Mouse (Mus musculus) spleen, postnatal 0 days (tissue): ENCODE data around the gene Pusl1. TPM values are rescaled to one million over a fixed set of nuclear protein-coding genes. Genes with fewer than 3 reads are reported as not detected.

Source experiments
- polyA plus RNA-seq: library from polyadenylated mRNA; unstranded; fragments of >200 nt; fragmentation: Nextera tagmentation; extraction: Ambion mirVana; gene quantifications from 2 replicates; pipeline ENCODE4 v1.2.1, GENCODE M21; 2015

The Pusl1 gene
- 26.0 and 27.2 TPM in 2 replicates for polyA plus RNA-seq

GRCm38 (mm10) chr4:155891551-155892001 is at the start of gene Pusl1, which contains the start of gene Acap3:
Gene Pusl1, minus strand, starts transcription at chr4:155891781.
Gene Acap3, plus strand, starts transcription at chr4:155891822.

GRCm38 (mm10) chr4:155869317-155870033 is 22.1 kb downstream of the Pusl1 start, which contains the start of the genes Cptp and Ints11:
Gene Cptp, minus strand, starts transcription at chr4:155869440.
Gene Ints11, plus strand, starts transcription at chr4:155869546.

DNA sequence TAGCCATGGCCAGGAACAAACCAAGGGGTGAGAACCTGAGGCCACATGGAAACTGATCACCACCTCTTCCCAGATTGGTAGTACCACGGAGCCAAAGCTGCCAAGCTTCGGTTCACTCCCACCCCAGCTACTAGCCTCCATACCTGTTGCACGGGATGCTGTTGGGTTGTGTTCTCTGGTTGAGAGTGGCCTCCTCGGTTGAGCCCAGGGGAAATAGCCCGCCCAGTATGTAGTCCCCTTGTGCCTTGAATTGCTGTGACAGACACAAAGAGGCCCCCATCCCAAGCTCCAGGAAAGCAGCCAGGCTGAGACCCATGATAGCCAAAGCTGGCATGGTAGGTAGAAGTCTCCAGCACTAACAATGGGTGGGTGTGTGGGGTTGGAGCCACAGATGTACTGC is 28.6 kb downstream of the Pusl1 start, which contains the start of gene Tas1r3:
Gene Tas1r3, minus strand, starts transcription at position 362 of the 400 bp plus-strand sequence.

GRCm38 (mm10) chr4:155846871-155847578 is 44.6 kb downstream of the Pusl1 start, which contains the start of gene Dvl1:
Gene Dvl1, plus strand, starts transcription at chr4:155847402.

DNA sequence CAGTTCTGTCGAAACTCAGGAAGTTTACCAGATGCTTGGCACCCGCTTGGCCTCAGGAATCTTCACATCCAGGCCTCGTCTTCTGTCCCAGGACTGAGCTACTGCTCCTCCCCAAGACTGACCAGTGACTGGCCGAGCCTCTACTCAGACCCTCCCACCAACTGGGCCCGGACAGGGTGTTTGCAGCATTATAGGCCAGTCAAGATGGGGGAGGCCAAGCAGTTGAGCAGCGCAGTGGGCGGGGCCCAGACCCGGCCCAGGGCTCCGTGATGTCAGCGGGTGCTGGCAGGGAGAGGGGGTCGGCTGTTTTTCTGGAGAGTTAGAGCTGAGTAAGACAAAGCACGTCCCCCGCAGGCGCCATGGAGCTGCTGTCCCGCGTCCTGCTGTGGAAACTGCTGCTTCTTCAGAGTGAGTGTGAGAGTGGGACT is 52.1 kb downstream of the Pusl1 start, which contains the start of gene Mxra8:
Gene Mxra8, plus strand, starts transcription at position 198 of the 428 bp plus-strand sequence.

Other genes starting within 250 kb of the Pusl1 start
- gene Gm10563, start 246.4 kb downstream of the Pusl1 start, polyA plus RNA-seq = not detected in 2 replicates
- 56.8 and 75.1 TPM in 2 replicates for gene Mmp23, start 238.4 kb downstream of the Pusl1 start, polyA plus RNA-seq
- gene Mib2, start 222.6 kb downstream of the Pusl1 start, polyA plus RNA-seq = 7.3 and 10.4 TPM in 2 replicates
- 2.0 and 3.1 TPM in 2 replicates for gene Fndc10, start 197.4 kb downstream of the Pusl1 start, polyA plus RNA-seq
- gene Ssu72, start 187.0 kb downstream of the Pusl1 start, polyA plus RNA-seq = 82.9 and 89.4 TPM in 2 replicates
- 0.31 and 0.65 TPM in 2 replicates for gene Tmem240, start 157.0 kb downstream of the Pusl1 start, polyA plus RNA-seq
- 45.9 and 48.6 TPM in 2 replicates for gene Atad3a, start 130.7 kb downstream of the Pusl1 start, polyA plus RNA-seq
- 7.7 and 9.2 TPM in 2 replicates for gene Vwa1, start 117.1 kb downstream of the Pusl1 start, polyA plus RNA-seq
- gene Tmem88b, start 105.9 kb downstream of the Pusl1 start, polyA plus RNA-seq = 0.05 TPM in 2 replicates
- 0.41 and 0.63 TPM in 2 replicates for gene Ankrd65, start 101.3 kb downstream of the Pusl1 start, polyA plus RNA-seq
- gene Mrpl20, start 88.9 kb downstream of the Pusl1 start, polyA plus RNA-seq = 202 and 239 TPM in 2 replicates
- gene Ccnl2, start 79.3 kb downstream of the Pusl1 start, polyA plus RNA-seq = 89.4 and 98.1 TPM in 2 replicates
- 120 and 131 TPM in 2 replicates for gene Aurkaip1, start 60.5 kb downstream of the Pusl1 start, polyA plus RNA-seq
- 46.8 and 65.4 TPM in 2 replicates for gene Mxra8, start 52.1 kb downstream of the Pusl1 start, polyA plus RNA-seq
- 4.9 and 5.7 TPM in 2 replicates for gene Dvl1, start 44.4 kb downstream of the Pusl1 start, polyA plus RNA-seq
- gene Tas1r3, start 28.4 kb downstream of the Pusl1 start, polyA plus RNA-seq = 0.14 and 0.18 TPM in 2 replicates
- gene Cptp, start 22.3 kb downstream of the Pusl1 start, polyA plus RNA-seq = 7.5 and 8.4 TPM in 2 replicates
- 31.6 and 32.7 TPM in 2 replicates for gene Ints11, start 22.2 kb downstream of the Pusl1 start, polyA plus RNA-seq
- gene Acap3, start within 50 bp of the Pusl1 start, polyA plus RNA-seq = 8.0 and 10.8 TPM in 2 replicates
- 73.1 and 76.2 TPM in 2 replicates for gene Ube2j2, start 52.0 kb upstream of the Pusl1 start, polyA plus RNA-seq
- 205 and 213 TPM in 2 replicates for gene C1qtnf12, start 70.5 kb upstream of the Pusl1 start, polyA plus RNA-seq
- gene B3galt6, start 100.9 kb upstream of the Pusl1 start, polyA plus RNA-seq = 6.3 and 6.5 TPM in 2 replicates
- gene Sdf4, start 101.1 kb upstream of the Pusl1 start, polyA plus RNA-seq = 104 and 111 TPM in 2 replicates
- gene Tnfrsf4, start 122.1 kb upstream of the Pusl1 start, polyA plus RNA-seq = 1.2 and 1.3 TPM in 2 replicates
- 1.2 and 2.7 TPM in 2 replicates for gene Tnfrsf18, start 134.4 kb upstream of the Pusl1 start, polyA plus RNA-seq
- gene Ttll10, start 167.6 kb upstream of the Pusl1 start, polyA plus RNA-seq = 0.16 and 0.45 TPM in 2 replicates
- gene 9430015G10Rik, start 218.2 kb upstream of the Pusl1 start, polyA plus RNA-seq = 8.9 and 9.5 TPM in 2 replicates
- gene Rnf223, start 238.7 kb upstream of the Pusl1 start, polyA plus RNA-seq = 0.17 and 0.21 TPM in 2 replicates